Mouse (Mus musculus) frontal cortex, adult (tissue): ENCODE results near the gene Zfp946.
A peak's percentile ranks its signal among the peaks of the same experiment; 100 is the strongest.

Experiments
- ATAC-seq: cut with Nextera tagmentation; 2 replicates; pipeline ENCODE4 v1.9.2; 2017; ENCODE audit warnings: mild to moderate bottlenecking, moderate library complexity, mixed read lengths; ENCODE audit not compliant: low TSS enrichment

The Zfp946 gene

GRCm38 (mm10) chr17:22423952-22424617 lies at the start of gene Zfp946:
Gene Zfp946, plus strand, starts transcription at chr17:22424222.
- peak; percentile 88 for ATAC-seq

- no peak for ATAC-seq
Measured at GRCm38 (mm10) chr17:22410756-22411155, 13.3 kb upstream of the Zfp946 start.

GRCm38 (mm10) chr17:22417510-22417909 lies 6.5 kb upstream of the Zfp946 start:
- ATAC-seq, result no peak

- no peak for ATAC-seq
Measured at GRCm38 (mm10) chr17:22424636-22425354, 773 bp downstream of the Zfp946 start.

GRCm38 (mm10) chr17:22447684-22448083 lies 23.7 kb downstream of the Zfp946 start:
- no peak for ATAC-seq

GRCm38 (mm10) chr17:22497120-22497519 lies 73.1 kb downstream of the Zfp946 start:
- no peak for ATAC-seq
